Mouse (Mus musculus): ENCODE results near the gene A630023A22Rik.
A peak's percentile ranks its signal among the peaks of the same experiment; 100 is the strongest.

A630023A22Rik gene

DNA sequence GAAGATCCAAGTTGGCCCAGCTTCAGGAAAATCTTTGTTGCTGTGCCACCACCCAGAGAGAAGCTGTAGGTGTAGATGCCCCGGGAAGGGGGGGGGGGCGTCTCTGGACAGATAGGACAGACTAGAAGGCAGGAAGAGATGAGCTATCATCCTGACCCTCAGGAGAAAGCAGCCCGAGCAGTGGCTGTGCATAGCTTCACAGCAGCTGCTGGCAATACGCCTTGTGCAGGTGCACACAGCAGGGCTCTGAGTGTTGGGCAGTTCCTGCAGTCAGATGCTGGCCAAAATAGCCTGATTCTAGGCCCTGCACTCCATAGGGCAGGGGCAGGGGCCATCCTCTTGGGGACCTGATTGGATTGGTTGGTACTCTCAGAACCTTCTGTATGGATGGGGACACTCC lies 15.7 kb downstream of the A630023A22Rik start:
- no peak for DNase-seq (ENCODE audit: low spot score)

DNA sequence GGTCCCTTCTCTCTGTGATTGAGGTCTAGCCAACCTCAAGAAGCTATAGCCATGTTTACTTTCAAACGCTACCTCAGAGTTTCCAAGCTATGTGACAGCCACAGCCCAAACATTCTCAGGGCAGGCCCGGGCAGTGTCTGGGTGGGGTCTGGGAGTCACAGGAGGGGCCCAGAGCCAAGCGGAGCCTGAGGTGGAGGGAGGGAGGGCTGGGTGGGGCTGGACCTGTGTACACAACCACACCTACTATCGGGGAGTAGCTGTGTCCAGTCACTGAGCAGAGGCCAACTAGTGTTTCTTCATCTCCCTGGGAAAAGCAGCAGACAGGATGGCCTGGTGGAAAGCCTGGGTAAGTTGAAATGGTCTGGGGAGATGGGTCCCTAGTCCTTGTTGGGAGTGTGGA lies 16.8 kb downstream of the A630023A22Rik start, which contains the start of gene Anxa8:
Gene Anxa8 (plus strand): TSS at position 251 of the 400 bp plus-strand sequence.
- no peak for DNase-seq (ENCODE audit: low spot score)

DNA sequence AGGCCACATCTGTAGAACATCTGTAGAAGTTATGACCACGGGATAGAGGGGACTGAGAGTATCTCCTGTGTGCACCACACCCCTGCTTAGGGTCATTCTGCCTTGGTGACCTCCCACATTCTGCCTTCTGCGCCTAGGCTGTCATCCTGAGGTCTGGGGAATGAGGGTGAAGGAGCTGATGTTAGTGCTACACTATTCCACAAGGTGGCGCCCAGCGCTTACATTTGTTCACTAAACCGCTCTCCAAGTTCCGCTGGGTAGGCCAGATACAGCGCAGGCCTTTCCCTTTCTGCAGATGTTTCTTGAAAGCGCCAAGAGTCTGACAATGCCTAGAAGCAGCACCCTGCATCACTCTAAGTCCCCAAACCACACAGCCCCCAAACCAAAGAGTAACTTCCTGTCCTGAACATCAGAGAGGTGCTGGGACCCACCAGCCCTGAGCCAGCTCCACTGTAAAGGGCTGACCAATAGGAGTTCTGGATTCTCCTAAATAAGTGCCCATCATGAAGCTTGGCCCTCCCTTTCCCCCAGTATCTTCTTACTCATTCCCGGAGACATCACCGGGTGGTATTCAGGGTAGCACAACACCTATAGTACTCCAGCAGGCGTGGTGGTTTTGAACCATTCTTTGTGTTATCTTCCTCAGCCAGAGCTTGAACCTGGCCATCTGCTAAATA lies 22.1 kb downstream of the A630023A22Rik start:
- peak; percentile 65 for DNase-seq (ENCODE audit: low spot score)

DNA sequence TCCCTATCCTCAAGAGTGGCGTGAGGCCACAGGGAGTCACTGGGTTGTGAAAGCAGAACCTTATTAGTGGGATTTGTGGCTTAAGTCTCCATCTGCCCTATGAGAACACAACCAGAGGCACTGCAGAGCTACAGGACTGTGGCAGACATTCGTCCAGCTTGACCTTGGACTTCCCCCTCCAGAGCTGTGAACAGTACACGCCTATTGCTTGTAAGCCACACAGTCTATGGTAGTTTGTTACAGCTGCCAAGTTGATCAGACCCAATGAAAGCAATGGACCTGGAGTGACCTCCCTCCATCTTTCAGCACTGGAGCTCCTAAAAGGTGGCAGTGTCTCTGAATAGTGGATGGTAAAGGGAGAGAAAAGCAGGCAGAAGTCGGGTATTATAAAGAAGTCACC lies 24.3 kb downstream of the A630023A22Rik start:
- no peak for DNase-seq (ENCODE audit: low spot score)

DNA sequence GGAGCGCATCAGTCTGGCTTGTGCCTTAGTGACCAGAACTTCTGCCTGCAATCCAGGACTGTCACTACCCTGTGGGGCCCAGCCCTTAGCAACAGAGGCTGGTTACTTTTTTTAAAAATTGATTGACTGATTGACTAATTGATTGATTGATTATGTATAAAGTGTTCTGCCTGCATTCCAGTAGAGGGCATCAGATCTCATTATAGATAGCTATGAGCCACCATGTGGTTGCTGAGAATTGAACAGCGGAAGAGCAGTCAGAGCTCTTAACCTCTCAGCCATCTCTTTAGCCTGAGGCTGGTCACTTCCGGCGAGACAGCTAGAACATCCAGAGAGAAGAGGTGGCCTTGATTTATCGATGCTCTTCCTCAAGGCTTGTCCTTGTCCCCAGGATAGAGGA lies 25.3 kb downstream of the A630023A22Rik start:
- no peak for DNase-seq (ENCODE audit: low spot score)

DNA sequence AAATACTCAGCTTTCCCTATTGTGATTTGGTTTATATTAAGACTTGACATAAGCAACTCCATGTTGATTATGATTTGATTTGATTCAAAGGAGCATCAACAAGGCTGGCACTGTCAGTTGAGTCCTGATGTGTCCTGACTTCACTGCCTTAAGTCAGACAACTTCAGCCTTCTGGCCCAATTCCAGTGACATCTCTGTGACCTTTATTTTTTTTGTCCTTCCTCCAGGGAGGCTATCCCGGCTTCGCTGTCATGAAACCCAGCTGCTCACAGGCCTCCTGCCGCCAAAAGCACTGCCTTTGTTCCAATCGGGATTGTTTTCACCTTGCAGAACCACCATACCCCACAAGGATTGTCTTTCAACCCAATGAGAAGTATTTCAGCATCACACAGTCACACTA lies 27.2 kb downstream of the A630023A22Rik start:
- no peak for DNase-seq (ENCODE audit: low spot score)

DNA sequence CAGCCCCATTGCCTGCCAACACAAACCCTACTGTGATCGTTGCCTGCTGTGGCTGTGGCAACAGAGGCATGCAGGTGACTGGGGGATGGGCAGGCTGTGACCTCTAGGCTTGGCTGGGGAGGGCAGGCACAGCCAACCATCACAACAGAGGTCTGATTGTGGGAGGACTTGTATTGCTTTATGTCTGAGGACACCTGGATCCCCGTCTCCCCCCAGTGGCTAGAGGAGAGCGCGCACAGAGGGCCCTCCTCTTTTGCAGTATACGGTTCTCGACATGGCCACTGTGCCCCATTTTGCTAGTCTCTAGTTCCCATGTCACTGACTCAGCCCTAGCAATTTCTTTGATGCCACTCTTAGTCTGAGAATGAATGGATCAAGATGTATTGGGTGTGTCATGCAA lies 30.9 kb downstream of the A630023A22Rik start:
- DNase-seq (ENCODE audit: low spot score), result no peak

DNA sequence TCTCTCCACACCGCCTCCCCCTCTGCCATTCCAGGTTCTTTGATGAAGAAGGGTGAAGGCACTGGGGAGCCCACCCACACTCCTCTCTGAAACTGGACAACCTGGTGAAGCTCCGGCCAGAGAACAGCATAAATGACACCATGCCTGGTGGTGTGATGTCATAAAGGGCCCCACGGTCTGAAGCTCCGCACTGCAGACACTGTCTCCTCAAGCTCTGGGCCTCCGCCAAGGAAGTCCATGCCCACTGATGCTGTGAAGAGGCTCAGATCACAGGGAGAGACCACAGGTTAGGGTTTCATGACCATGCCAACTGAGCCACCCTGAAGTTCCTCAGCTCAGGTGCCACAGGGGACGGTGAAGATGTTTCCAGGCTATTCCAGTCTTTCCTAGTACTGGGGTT lies 50.0 kb downstream of the A630023A22Rik start, which contains the start of gene Antxrl:
Gene Antxrl (plus strand): TSS at position 192 of the 400 bp plus-strand sequence.
- no peak for DNase-seq (ENCODE audit: low spot score)

DNA sequence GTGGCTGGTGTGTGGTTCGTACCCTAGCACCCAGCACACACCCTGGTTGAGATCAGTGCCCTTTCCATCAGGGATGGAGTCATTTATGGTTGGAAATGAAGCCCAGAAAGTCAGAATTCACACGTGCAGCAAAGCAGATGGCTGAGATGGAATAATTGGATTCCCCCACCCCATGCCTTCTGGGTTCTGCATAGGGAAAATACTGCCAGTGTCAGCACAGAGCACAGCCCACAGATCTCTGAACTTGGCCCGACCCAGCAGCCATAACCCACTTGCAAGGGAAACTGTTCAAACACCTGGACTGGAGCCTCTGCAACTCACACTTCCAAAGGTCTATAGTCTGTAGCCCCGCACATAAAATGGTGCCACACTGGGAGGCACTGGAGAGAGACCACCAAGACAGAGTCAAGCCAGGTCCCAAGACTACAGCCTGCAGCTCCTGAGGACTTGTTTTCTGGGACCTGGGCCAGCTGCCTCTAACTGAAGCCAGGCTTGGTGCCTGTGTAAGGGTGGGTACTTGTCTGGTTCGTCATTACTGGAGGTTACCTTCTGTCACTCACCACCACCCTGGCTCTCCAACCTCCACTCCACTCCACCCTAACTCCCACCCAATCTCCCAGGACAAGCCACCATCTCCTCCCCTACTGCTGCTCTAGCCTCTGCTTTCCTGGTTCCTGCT lies 52.3 kb downstream of the A630023A22Rik start:
- DNase-seq (ENCODE audit: low spot score), result no peak

DNA sequence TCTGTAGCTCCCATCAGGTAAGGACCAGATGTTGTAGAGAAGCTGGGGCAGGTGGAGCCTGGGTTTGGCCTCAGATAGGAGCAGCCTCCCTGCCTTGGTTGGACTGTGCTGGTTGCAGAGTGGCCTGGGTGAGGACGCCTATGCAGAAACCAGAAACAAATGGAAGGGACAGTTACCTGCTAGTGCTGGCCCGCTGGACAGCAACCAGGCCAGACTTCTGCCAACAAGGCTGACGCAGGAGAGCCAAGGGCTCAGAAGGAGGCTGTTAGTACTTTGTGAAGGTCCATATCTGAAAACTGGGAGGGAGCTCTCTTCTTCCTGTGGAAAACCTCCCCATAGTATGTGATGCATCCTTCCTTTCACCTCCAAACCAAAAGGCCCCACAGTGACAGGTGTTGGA lies 59.2 kb downstream of the A630023A22Rik start:
- DNase-seq (ENCODE audit: low spot score), result no peak

DNA sequence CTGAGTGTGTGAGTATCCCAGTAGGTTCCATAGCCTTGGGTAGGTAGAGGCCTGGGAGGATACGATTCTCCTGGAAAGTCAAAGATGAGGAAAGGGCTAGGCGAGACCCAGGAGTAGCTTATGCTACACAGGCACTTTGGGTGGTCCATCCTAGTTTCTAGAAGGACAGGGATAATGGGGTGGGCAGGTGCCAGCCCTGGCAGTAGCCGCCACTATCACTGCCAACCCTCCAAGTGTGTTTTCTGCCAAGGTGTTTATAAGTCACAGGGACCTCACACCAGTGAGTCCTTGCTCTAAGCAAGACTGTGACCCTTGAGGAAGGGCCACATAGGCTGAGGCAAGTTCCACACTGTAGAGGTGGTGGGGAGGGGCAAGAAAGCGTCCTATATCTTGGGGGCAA lies 61.3 kb downstream of the A630023A22Rik start:
- no peak for DNase-seq (ENCODE audit: low spot score)

DNA sequence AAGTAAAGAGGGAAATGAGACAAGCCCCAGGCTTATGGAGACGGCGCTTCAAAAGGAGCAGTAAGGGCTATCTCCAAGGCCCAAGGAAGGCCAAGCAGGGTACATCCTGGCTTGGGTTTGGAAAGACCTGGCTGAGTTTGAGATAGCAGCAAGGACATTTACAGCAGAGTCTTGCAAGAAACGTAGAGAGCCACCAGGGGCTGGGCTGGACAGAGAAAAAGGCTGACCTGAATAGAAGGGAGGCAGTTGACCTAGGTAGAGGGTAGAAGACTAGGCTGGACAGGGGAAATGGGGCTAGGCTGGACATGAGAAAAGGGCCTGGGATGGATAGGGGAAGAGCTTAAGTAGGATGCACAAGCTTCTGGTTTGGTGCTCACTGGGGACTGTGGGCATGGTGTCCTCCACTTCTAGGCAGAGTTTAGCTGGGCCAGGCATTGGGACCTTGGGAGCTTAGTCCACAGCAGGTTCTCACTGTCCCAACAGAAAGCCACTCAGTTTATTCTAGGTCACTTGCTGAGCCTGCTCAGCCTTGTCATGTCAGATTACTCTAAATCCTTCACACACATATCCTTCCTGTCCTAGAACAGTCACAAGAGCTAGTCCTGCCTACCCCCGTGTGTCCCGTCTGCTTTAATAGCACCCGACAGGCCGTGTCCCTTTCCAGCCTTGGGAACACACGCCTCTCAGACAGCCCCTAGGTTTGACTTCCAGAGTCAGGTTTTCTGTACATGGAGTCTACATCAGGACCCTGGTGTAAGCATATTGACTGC lies 68.5 kb downstream of the A630023A22Rik start:
- no peak for DNase-seq (ENCODE audit: low spot score)

DNA sequence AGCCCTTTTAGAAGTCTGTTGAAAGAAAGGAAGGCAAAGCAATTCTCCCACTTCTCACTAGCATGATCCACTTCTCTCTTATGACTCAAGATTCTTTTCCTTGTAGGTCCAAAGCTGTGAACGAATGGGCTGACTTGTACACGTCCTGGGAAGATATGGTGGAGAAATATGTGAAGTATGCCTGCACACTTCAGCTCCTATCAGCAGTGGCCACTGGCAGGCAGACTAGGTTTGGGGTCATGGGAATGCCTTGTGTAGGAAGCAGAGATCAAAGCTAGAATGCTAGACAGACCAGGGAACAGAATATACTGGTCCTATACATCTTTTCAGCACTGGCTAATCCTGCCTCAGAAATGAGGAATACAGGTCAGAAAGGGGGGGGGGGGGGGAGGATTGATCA lies 75.8 kb downstream of the A630023A22Rik start:
- no peak for DNase-seq (ENCODE audit: low spot score)

DNA sequence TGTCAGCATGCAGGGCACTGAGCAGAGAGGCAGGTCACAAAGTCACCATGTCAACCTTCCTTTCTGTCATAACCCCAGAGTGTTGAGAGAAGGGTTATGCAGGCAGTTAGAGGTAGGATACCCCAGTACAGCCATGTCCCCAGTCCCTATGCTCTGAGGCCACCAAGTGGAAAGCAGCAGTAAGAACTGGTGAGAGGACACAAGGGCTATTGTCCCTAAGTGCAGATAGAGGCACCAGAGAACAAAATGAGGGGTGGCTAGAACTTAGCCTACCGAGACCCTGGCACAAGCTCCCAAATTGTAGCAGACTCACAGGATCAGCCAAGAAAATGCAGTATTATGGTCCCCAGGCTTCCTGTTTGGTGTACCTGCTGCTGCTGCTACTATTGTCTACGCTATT lies 85.6 kb downstream of the A630023A22Rik start:
- DNase-seq (ENCODE audit: low spot score), result no peak

DNA sequence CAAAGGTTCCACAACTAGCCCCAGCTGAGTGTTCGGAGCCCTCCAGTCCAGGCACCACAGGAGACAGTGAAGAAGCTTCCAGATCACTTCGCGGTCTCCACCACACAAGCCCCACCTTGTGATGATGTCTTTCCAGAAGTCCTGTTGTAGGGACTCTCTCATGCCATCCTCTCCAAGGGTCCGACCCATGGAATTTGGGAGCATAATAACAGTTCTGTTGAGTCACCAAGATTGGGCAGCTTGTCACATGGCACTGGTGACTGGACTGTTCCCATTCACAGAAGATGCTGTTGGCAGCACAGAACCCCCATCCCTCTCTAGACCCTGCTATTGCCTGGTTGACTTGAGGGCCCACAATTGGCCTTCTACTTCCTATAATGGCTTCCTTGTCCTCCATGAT lies 86.2 kb downstream of the A630023A22Rik start, which contains the start of gene Gm5460:
Gene Gm5460 (plus strand): TSS at position 378 of the 400 bp plus-strand sequence.
- no peak for DNase-seq (ENCODE audit: low spot score)

DNA sequence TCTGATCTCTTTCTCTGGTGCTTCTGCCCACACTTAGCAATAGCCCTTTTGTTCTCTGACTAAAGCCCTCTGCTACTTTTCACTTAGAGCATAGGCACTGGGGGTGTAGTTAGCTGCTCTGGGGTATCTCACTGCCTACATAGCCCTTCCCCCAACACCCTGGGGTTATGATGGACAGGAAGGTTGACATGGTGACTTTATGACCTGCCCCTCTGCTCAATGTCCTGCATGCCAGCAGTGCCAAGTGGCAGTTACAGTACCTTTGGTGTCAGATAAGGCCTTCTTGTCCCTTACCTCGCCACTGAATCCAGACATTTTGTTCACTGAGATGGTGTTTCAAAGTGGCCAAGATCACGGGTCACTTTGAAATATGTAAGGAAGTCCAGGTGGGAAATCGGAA lies 87.5 kb downstream of the A630023A22Rik start, which contains the start of gene Gm30083:
Gene Gm30083 (minus strand): TSS at position 120 of the 400 bp plus-strand sequence.
- no peak for DNase-seq (ENCODE audit: low spot score)

DNA sequence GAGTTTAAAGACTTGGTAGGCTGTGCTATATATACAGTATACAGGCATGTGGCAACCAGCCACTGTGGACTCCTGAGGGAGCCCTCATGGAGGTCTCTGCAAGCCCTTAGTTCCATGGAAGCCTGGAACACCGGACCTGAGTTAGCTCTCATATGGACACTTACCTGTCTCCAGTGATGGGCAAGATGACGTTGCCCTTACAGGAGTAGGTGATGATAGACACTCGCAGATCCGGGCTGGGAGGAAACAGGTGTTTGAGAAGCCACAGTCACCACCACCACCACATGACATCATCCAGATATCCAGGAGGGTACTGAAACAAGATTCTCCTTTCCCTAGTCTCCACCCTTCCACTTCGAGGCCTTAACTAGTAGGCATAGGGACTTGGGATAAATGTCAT lies 100.2 kb downstream of the A630023A22Rik start:
- no peak for DNase-seq (ENCODE audit: low spot score)

DNA sequence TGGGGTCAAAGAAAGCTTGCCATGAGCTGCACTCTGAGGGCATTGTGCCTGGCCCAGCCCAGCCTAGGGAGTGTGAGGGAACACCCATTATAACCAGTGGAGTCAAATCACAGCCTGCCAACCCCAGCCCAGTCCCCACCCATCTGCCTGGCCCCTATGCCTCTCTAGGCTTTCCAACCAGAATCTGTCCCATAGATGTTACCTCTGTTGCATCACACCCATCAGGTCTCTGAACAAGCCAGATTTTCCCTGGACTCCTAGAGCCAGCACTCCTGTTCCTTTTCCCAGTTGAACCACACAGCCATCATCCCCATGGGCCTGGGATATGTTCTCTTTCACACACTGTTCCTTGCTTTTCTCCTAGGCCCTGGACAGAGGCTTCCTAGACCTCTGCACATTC lies 101.1 kb downstream of the A630023A22Rik start:
- no peak for DNase-seq (ENCODE audit: low spot score)
